Mouse (Mus musculus) midbrain, embryonic 12.5 days (tissue): ENCODE measurements around the gene A430033K04Rik. TPM values are rescaled to one million over a fixed set of nuclear protein-coding genes. Genes with fewer than 3 reads are reported as not detected.
A peak's percentile ranks its signal among the peaks of the same experiment; 100 is the strongest.

ENCODE experiments used
- ATAC-seq: fragments of 200-750 bp; cut with Nextera tagmentation; 2 replicates; pipeline ENCODE4 v1.8.0; 2017; ENCODE audit warnings: low read depth, moderate TSS enrichment, moderate library complexity; ENCODE audit not compliant: low FRiP score
- H3K27ac ChIP-seq: fragments of 300-500 bp; sonication (generic); replicated peaks from 2 replicates; pipeline ENCODE4 v1.5.1; 2016; ENCODE audit warnings: mild to moderate bottlenecking
- H3K27me3 ChIP-seq: fragments of 300-500 bp; sonication (generic); 2 replicates; pipeline ENCODE4 v1.6.1; 2016; ENCODE audit warnings: mild to moderate bottlenecking
- H3K36me3 ChIP-seq: fragments of 300-500 bp; sonication (generic); 2 replicates; pipeline ENCODE4 v1.6.1; 2016
- H3K4me1 ChIP-seq: fragments of 300-500 bp; sonication (generic); 2 replicates; pipeline ENCODE4 v1.6.1; 2016
- H3K4me2 ChIP-seq: fragments of 300-500 bp; sonication (generic); replicated peaks from 2 replicates; pipeline ENCODE4 v1.6.1; 2016; ENCODE audit warnings: mild to moderate bottlenecking, moderate library complexity
- H3K4me3 ChIP-seq: fragments of 300-500 bp; sonication (generic); 2 replicates; pipeline ENCODE4 v1.5.1; 2016; ENCODE audit warnings: mild to moderate bottlenecking
- H3K9ac ChIP-seq: fragments of 300-500 bp; sonication (generic); replicated peaks from 2 replicates; pipeline ENCODE4 v1.6.1; 2016; ENCODE audit warnings: mild to moderate bottlenecking, moderate library complexity
- H3K9me3 ChIP-seq: fragments of 300-500 bp; sonication (generic); 2 replicates; pipeline ENCODE4 v1.6.1; 2016; ENCODE audit warnings: mild to moderate bottlenecking
- WGBS: fragments of 180-500 bp; shearing (Covaris S2); methylation state at CpG from one replicate; pipeline ENCODE4 v1.1.7; 2016; 5-methylcytosine and 5-hydroxymethylcytosine counted together
- polyA plus RNA-seq: library from polyadenylated mRNA; unstranded; fragments of >200 nt; fragmentation: Nextera tagmentation; extraction: Ambion mirVana; gene quantifications from 2 replicates; pipeline ENCODE4 v1.2.1, GENCODE M21; 2016

A430033K04Rik gene
- polyA plus RNA-seq, 1 experiment from 2014 or later, result 16.8 TPM

GRCm38 (mm10) chr5:138657407-138657806, 34.7 kb downstream of the A430033K04Rik start:
- WGBS, result 89% methylated on average over 3 of the region's 3 CpGs
- no peaks in the 10 kb centered on the region for H3K36me3 ChIP-seq
- no peak for ATAC-seq
- H3K9me3 ChIP-seq, result no peaks in the 10 kb centered on the region
- H3K27me3 ChIP-seq, result no peaks in the 10 kb centered on the region
- no peak overlapping the region for H3K9ac ChIP-seq
- no peak overlapping the region for H3K4me2 ChIP-seq
- H3K27ac ChIP-seq, result no peak overlapping the region
- no peak overlapping the region for H3K4me3 ChIP-seq
- H3K4me1 ChIP-seq, result no peaks in the 10 kb centered on the region

GRCm38 (mm10) chr5:138657854-138658253, 35.2 kb downstream of the A430033K04Rik start:
- no peaks in the 10 kb centered on the region for H3K27me3 ChIP-seq
- no peaks in the 10 kb centered on the region for H3K4me1 ChIP-seq
- no peak overlapping the region for H3K4me3 ChIP-seq
- H3K9me3 ChIP-seq, result no peaks in the 10 kb centered on the region
- H3K9ac ChIP-seq, result no peak overlapping the region
- no peak overlapping the region for H3K4me2 ChIP-seq
- ATAC-seq, result 0 out of 2 replicates have a peak, but pooled peaks have one; percentile 38
- WGBS, result 29% methylated on average over 6 of the region's 6 CpGs
- no peak overlapping the region for H3K27ac ChIP-seq
- H3K36me3 ChIP-seq, result no peaks in the 10 kb centered on the region

- no peaks in the 10 kb centered on the region for H3K36me3 ChIP-seq
- ATAC-seq, result no peak
- H3K27ac ChIP-seq, result no peak overlapping the region
- 16% methylated on average over 5 of the region's 5 CpGs for WGBS
- no peak overlapping the region for H3K4me2 ChIP-seq
- no peak overlapping the region for H3K9ac ChIP-seq
- H3K4me3 ChIP-seq, result no peak overlapping the region
- no peaks in the 10 kb centered on the region for H3K27me3 ChIP-seq
- H3K4me1 ChIP-seq, result no peaks in the 10 kb centered on the region
- no peaks in the 10 kb centered on the region for H3K9me3 ChIP-seq
Observed at GRCm38 (mm10) chr5:138658922-138659321, 36.3 kb downstream of the A430033K04Rik start.

GRCm38 (mm10) chr5:138683023-138683766, 60.5 kb downstream of the A430033K04Rik start:
- Histone ChIP-seq H3K27me3 (no peaks in the 10 kb centered on the region), H3K4me1 (no peaks in the 10 kb centered on the region), H3K27ac (no peak overlapping the region), H3K4me2 (no peak overlapping the region), H3K9me3 (no peaks in the 10 kb centered on the region), H3K36me3 (no peaks in the 10 kb centered on the region), H3K9ac (no peak overlapping the region; the same call in 1 of the 2 replicates), H3K4me3 (no peak overlapping the region)
- 75% methylated on average over 8 of the region's 8 CpGs for WGBS
- no peak for ATAC-seq

GRCm38 (mm10) chr5:138683821-138684220, 61.2 kb downstream of the A430033K04Rik start:
- Histone ChIP-seq H3K9ac (no peak overlapping the region), H3K36me3 (no peaks in the 10 kb centered on the region), H3K4me1 (no peaks in the 10 kb centered on the region), H3K27me3 (no peaks in the 10 kb centered on the region), H3K4me3 (no peak overlapping the region), H3K4me2 (no peak overlapping the region), H3K27ac (no peak overlapping the region), H3K9me3 (no peaks in the 10 kb centered on the region)
- 100% methylated on average over 7 of the region's 7 CpGs for WGBS
- no peak for ATAC-seq

GRCm38 (mm10) chr5:138687453-138687852, 64.8 kb downstream of the A430033K04Rik start:
- 75% methylated on average over 5 of the region's 5 CpGs for WGBS

GRCm38 (mm10) chr5:138689254-138689653, 66.6 kb downstream of the A430033K04Rik start:
- Histone ChIP-seq H3K4me1 (no peaks in the 10 kb centered on the region; the same call in 1 of the 2 replicates), H3K4me2 (no peak overlapping the region), H3K36me3 (no peaks in the 10 kb centered on the region), H3K27me3 (no peaks in the 10 kb centered on the region), H3K9ac (no peak overlapping the region), H3K27ac (no peak overlapping the region), H3K9me3 (no peaks in the 10 kb centered on the region), H3K4me3 (no peak overlapping the region)
- WGBS, result 75% methylated on average over 5 of the region's 5 CpGs
- no peak for ATAC-seq

More at GRCm38 (mm10) chr5:138687453-138687852, 64.8 kb downstream of the A430033K04Rik start:
- ATAC-seq, result no peak
- Histone ChIP-seq H3K27ac (no peak overlapping the region), H3K27me3 (no peaks in the 10 kb centered on the region), H3K9ac (no peak overlapping the region), H3K36me3 (no peaks in the 10 kb centered on the region), H3K4me3 (no peak overlapping the region), H3K4me2 (no peak overlapping the region), H3K4me1 (no peaks in the 10 kb centered on the region; the same call in 1 of the 2 replicates), H3K9me3 (no peaks in the 10 kb centered on the region)

- Histone ChIP-seq H3K27me3 (no peaks in the 10 kb centered on the region), H3K9me3 (no peaks in the 10 kb centered on the region), H3K27ac (no peak overlapping the region), H3K36me3 (no peaks in the 10 kb centered on the region), H3K9ac (no peak overlapping the region), H3K4me2 (no peak overlapping the region), H3K4me3 (no peak overlapping the region), H3K4me1 (no peaks in the 10 kb centered on the region; the same call in 1 of the 2 replicates)
- ATAC-seq, result no peak
Observed at GRCm38 (mm10) chr5:138692936-138693570, 70.4 kb downstream of the A430033K04Rik start.

- Histone ChIP-seq H3K9ac (no peak overlapping the region), H3K27ac (no peak overlapping the region), H3K36me3 (no peaks in the 10 kb centered on the region), H3K4me2 (no peak overlapping the region), H3K4me1 (no peaks in the 10 kb centered on the region; the same call in 1 of the 2 replicates), H3K27me3 (no peaks in the 10 kb centered on the region), H3K4me3 (no peak overlapping the region), H3K9me3 (no peaks in the 10 kb centered on the region)
- ATAC-seq, result no peak
- whole genome bisulfite sequencing, result 64% methylated on average over 2 of the region's 2 CpGs
Observed at GRCm38 (mm10) chr5:138694036-138694435, 71.4 kb downstream of the A430033K04Rik start.

GRCm38 (mm10) chr5:138694496-138695167, 72.0 kb downstream of the A430033K04Rik start:
- Histone ChIP-seq H3K27ac (no peak overlapping the region), H3K9me3 (no peaks in the 10 kb centered on the region), H3K9ac (no peak overlapping the region), H3K4me1 (no peaks in the 10 kb centered on the region), H3K4me3 (no peak overlapping the region), H3K4me2 (no peak overlapping the region), H3K27me3 (no peaks in the 10 kb centered on the region), H3K36me3 (no peaks in the 10 kb centered on the region)
- ATAC-seq, result no peak
- 50% methylated on average over 4 of the region's 4 CpGs for WGBS

GRCm38 (mm10) chr5:138697466-138697865, 74.8 kb downstream of the A430033K04Rik start:
- no peak overlapping the region for H3K4me2 ChIP-seq
- H3K27ac ChIP-seq, result no peak overlapping the region
- no peak overlapping the region for H3K4me3 ChIP-seq
- H3K9me3 ChIP-seq, result no peaks in the 10 kb centered on the region
- WGBS, result 74% methylated on average over 6 of the region's 6 CpGs
- H3K36me3 ChIP-seq, result no peaks in the 10 kb centered on the region
- ATAC-seq, result no peak
- no peaks in the 10 kb centered on the region for H3K4me1 ChIP-seq
- no peaks in the 10 kb centered on the region for H3K27me3 ChIP-seq
- H3K9ac ChIP-seq, result no peak overlapping the region
